Mouse (Mus musculus) large intestine, adult 2 months (tissue): ENCODE results near the gene Lin7a. TPM values are rescaled to one million over a fixed set of nuclear protein-coding genes. Genes with fewer than 3 reads are reported as not detected.

Experiments used
- DNase-seq: peaks from one replicate; pipeline ENCODE4 v3.0.0-alpha.2; 2012; ENCODE audit warnings: low read depth, low spot score
- WGBS: fragments of 180-500 bp; shearing (Covaris S2); methylation state at CpG from one replicate; pipeline ENCODE4 v1.1.7; 2018; 5-methylcytosine and 5-hydroxymethylcytosine counted together
- polyA plus RNA-seq: library from polyadenylated mRNA; depleted of rRNA; stranded (reverse); fragments of >200 nt; gene quantifications from 2 replicates; pipeline ENCODE4 v1.2.3, GENCODE M21; 2012; rRNA removed

Lin7a gene
- polyA plus RNA-seq: 0.11 and 0.16 TPM in 2 replicates

DNA sequence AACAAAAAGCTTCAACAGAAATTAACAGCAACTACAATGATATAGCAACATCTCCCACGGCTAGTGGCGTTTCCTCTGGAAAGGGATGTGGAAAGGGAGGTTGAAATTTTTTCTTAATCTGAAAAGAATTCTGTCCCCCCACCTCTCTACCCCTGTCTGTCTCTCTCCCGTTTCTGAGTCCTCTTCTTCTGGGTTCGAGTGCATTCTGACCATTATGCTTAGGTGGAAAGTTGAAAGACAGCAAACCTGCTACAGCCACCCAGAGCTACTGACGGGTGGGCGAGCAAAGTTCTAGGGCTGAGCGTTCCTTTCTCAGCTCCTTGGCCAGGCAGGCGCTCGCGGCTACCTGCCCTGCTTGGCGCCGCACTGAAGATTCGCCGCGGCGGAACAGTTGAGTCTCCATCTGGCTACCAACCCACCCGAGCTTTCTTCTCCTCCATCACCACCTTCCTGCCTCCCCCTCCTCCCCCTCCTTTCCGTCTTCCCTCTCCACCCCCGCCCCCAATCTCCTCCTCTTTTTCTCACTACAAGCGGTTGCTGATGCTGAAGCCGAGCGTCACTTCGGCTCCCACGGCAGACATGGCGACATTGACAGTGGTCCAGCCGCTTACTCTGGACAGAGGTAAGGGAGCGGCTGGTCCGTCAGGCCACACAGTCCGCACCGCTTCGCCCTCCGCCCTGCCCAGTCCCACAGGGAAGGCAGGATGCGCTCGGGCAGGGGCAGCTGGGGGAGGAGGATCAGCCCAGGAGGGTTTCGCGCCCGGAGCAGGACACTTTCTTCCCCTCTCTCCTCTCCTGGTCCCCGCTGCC lies at the start of gene Lin7a:
Lin7a (plus strand) TSS at position 366 of the 810 bp plus-strand sequence.
- no peak for DNase-seq
- 6% methylated on average over 38 of the region's 38 CpGs for WGBS

DNA sequence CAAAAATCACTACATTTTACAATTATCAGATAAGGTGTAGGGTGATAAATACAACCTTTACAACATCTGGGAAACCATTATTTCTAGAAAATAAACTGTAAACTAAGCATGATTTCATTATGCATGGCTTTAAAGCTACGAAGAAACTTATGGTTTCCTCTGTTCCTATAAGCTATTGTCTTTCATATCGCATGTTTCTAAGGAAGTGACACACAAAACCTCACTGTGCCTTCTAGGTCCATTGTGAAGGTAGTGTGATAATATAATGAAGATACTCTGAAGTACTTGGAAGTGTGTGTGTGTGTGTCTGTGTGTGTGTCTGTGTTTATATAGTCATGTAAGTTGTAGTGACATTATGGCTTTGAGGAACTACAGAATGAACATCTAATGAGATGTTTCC lies 49.8 kb upstream of the Lin7a start:
- WGBS: 84% methylated on average over 2 of the region's 2 CpGs
- DNase-seq: no peak

DNA sequence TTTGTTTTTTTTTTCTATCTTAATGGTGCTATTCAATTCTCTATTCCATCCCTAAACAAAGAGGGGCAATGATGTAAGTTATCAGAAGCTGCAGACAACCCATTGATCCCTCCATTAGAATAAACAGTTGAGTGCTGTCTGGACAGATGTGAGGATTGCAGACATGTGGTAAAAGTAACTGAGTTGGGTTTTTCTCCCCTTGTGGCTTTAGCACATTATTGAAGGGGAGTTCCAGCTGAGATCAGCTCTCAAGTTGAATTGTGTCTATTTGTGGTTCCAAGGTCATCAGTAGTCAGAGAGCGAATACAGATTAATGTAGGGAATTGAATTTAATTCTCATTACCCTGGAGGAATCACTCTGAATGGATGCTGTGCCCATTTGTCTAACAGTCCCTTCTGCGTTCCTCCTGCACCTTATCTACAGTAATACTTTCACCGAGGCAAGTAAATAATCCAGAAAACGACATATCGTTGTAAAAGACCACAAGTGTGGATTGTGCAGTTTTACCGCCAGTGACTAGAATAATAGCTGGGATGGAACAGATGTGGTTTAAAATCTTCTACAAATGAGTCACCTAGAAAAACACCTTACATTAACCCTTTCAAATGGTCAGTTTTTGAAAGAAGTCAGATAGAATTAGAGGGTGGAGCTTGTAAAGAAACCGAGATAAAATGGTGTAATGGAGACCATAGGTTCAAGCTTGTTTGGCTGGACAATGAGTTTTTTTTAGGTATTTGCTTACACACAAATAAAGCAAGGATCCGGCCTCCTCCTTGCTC lies 48.9 kb upstream of the Lin7a start:
- 64% methylated on average over 8 of the region's 8 CpGs for WGBS
- no peak for DNase-seq

DNA sequence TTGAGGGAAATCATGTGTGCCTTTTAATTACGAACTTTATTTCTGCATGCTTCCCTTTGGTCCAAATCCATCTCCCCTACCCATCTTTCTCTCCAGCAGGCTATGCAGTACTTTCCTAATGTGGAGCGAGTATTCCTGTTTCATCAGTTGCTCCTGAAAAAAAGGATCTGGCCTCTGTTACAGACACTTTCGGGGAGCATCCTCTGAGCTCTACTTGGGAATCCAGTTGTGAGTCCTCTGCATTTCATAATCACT lies 48.4 kb upstream of the Lin7a start:
- WGBS: 88% methylated on average over 3 of the region's 3 CpGs
- DNase-seq: no peak

DNA sequence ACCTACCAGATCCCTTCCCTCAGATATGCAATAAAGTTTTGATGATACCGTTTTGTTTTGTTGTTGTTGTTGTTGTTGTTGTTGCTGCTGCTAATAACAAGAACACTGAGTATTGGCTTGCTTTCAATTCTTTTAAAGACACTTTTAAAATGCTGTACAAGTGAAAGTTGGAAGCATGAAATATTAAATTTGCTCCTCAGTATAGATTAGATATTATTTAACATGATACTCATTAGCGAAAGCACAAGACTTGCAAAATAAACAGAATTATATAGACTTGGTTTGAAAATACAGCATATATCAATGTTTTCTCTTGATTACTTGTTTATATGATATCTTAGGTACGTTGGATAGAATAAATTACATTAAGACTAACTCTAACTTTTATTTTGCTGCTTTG lies 47.7 kb upstream of the Lin7a start:
- 86% methylated on average over 3 of the region's 3 CpGs for WGBS

DNA sequence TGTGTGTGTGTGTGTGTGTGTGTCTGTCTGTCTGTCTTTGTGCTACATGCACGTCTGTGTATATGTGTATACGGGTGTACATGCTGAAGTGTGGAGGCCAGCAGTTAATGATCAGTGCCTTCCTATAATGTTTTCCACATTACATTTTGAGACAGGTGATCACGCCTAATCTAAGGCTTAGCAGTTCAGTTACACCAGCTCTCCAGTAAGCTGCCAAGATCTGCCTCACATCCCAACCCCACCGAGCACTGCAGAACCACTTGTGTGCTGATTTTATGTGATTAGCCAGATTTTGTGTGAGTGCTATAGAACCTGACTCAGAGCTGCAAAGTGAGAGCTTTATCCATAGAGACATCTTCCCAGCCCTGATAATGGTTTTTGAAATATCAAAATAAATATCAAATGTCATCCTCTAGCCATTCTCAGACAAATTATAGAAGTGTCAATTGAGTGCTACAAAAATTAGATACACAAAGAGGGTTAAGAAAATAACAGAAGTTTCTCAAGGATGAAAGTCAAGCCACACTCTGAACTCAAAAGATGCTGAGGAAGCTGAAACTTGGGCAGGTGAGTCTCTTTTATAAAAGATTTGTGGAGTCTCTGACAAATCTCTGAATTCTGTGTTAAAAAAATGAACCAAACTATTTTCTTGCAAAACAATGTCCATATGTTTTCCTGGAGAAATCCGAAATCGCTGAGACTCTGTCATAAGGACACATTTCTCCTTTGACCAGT lies 46.7 kb upstream of the Lin7a start:
- WGBS: 85% methylated on average over 6 of the region's 6 CpGs
- no peak for DNase-seq

More for the DNA sequence above, 47.7 kb upstream of the Lin7a start:
- DNase-seq: no peak

DNA sequence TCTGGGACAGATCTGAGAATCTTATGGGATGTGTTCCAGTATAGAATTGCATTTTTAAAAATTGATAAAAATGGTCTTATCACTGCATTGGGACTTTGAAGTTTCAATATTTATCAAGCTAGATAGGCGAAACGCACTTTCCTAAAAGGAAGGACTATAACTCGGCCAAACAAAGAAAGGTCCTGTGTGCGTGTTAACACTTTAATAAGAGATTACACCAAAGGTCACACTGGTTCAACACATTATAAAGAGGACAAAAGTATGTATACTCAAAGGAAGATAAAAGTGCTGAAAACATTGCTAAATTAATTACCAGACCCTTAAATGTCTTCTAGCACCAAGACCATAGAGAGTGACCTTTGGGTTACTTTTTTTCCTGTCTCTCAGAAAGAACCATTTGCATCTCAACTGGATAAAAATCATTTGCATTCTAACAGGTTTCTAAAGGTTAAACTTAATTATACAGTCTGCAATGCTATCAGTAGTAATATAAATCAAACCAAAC lies 46.1 kb upstream of the Lin7a start:
- WGBS: 78% methylated on average over 4 of the region's 4 CpGs
- DNase-seq: no peak

DNA sequence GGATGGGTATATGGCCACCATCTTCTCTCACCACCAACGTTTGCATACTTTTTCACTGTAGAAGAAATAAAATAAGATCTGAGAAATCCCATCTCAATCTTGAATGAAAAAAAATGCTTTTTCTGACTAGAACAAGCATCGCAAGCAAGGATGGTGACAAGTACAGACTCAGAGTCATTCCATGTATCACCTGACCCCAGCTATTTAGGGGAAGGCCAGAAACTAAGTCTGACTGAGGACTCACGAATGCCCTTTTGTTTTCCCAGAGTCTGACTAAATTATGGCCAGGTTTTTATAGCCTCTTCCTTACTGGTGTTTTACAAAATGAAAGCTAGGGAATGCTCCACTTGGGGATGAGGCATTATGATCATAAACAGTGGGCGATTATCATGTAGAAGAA lies 45.6 kb upstream of the Lin7a start:
- 66% methylated on average over 4 of the region's 4 CpGs for WGBS
- no peak for DNase-seq

DNA sequence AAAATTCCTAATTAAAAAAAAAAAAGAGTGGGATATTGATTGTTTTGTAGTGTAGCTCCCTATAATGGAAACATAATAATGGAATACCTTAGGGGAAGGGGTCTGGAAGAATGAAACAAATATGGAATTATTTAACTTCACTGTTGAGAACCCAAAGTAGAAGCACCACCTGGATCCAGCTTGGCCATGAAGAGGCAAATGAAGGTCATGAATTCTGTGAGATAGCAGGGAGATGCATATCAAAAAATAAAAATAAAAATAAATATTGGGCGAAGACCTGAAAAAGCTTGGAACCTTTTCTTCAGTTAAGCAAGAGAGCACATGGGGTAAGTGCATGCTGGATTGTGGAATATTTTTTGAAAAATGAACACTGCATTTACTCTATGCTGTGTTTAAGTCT lies 43.6 kb upstream of the Lin7a start:
- WGBS: 98% methylated on average over 1 of the region's 1 CpGs
- DNase-seq: no peak

DNA sequence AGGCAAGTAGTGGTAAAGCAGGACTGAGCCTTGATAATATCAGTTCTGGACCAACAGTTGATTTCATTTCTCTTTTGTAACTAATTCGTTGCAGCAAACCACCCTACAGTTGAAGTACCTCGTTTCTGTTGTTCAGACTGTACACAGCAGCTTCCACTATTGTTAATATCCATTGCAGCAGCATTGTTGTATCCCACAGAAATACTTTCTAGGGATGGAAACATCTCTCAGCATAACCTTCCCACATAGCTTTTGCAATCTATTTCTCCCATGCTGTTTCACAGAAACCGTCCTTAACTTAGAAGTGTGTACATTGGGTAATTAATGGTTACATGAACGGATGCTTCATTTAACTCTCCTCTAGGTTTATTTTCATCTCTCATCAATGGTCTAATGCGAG lies 42.7 kb upstream of the Lin7a start:
- WGBS: 81% methylated on average over 5 of the region's 5 CpGs

DNA sequence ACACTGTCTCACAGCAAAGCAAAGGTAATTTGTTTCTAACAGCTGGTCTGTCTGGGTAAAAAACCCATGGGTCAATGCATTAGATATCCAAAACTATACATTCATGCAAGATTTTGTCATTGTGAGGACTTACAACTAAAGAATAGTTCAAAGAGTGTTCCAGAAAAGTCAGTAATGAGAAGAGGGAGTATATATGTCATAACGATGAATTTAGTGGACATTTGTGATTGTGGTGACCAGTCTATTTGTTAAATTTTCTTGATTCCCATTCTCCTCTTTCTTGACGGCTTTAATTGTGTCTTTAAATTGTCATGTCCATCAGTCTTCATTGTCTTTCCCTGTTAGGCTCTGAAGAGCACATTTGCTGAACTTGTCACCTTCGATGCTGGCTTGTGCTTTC lies 42.1 kb upstream of the Lin7a start:
- no peak for DNase-seq
- WGBS: 78% methylated on average over 3 of the region's 3 CpGs

More for the DNA sequence above, 42.7 kb upstream of the Lin7a start:
- DNase-seq: no peak

DNA sequence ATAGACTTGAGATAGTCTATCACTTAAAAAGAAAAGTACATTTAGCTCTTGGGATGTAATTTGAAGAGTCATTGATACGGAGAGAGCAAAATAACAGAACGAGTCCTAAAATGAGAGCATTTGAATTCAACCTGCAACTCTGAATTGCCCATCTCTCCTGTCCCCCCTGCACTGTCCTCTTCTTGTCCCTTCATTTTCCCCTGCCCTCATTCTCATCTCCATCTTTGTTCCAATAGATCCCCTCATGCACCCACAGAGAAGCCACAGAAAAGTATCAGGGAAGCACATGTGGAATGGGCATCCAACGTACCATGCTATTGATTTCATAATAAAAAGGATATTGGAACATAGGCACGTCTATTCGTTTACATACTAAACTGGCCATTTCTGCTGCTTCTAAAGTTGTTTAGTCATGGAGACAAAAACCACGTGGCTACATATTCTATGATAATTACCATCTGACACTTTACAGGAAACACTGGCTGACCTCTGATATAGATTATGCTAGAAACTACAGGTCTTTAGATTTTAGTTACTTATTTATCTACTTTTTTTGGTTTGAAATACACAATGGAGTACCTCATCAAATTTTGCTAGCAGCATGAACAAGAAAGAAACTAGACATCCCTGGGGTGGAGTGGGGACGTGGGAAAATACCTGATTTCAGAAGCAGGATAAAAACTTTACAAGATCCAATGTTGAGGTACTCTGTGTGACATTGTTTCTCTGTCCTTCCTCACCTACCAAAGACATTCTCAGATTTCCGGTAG lies 41.2 kb upstream of the Lin7a start:
- WGBS: 72% methylated on average over 8 of the region's 8 CpGs
- DNase-seq: no peak

DNA sequence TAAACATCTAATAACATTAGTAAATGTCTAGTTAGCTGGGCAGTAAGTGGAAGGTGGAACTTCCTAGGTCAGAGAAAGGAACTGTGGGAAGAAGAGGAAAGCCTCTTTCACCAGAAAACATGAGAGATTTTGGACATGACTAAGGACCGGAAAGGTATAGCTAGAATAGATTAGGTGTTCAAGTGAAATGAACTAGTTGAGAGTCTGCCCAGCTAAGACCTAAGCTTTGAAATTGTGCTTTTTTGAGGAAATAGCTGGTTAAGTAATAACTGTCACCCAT lies 40.7 kb upstream of the Lin7a start:
- DNase-seq: no peak
- WGBS: 93% methylated on average over 1 of the region's 1 CpGs

DNA sequence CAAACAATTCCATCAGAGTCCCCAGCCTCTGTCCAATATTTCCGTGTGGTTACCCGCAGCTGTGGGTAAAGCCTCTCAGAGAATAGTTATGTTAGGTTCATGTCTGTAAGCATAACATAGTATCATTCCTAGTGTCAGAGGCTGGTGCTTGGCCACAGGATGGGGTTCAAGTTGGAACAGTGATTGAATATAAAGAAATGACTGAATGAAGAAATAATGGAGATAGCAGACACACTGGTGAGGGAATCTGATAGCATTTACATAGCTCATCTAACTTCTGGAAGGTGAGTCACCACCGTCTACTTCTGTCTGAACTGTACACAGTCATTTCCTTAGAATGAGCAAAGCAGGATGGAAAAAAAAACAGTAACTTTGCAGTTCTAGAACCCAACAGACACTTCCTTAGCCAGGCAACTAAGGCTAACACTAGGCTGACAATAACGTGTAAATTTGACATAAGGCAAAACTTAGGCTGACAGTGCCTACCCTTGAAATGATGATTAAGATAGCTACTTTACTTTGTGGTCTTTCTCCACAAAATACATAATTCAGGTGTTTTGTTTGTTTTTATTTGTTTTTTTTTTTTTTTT lies 40.0 kb upstream of the Lin7a start:
- WGBS: 70% methylated on average over 4 of the region's 4 CpGs
- DNase-seq: no peak

DNA sequence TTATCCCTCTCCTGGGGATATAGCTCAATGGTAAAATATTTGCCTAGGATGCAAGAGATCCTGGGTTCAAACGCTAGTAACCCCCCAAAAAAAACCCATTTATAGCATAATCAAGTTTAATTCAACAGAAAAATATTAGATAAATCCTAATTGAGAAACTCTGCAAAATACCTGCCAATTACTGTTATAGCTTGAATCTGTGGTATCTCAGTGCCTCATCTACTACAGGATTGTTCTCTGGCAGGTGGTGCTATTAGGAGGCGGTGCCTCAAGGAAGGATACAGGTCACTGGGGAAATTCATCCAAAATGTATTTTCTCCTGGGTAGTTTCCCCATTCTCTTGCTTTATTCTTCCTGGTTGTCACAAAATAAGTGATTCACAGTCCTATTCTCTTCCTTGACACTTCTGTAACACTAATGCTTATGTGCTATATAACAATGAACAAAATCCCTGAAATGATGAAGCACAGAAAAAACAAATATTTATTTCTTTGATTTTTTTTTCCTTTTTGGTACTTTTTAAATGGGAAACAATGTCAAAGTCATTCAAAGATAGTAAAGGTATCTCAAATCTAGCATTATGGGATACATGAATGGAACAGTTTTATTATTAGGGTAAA lies 38.9 kb upstream of the Lin7a start:
- no peak for DNase-seq
- WGBS: 87% methylated on average over 2 of the region's 2 CpGs

DNA sequence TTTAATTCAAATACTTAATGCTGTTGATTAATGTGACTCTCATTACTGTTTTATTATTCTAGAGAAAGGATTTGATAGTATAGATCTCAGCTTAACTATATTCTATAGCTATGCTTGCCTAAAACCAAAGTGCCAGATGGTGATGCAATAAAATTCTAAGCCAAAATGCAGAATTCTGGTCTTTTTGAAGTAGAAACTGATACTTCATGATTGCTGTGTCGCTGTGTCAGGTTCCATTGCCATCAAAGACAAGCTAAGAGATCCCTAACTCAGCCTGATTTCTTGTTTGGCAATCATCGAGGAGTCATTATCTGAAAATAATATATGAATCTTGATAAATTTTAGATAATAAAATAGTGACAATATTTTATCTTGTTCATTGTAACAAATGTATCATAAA lies 38.3 kb upstream of the Lin7a start:
- no peak for DNase-seq

DNA sequence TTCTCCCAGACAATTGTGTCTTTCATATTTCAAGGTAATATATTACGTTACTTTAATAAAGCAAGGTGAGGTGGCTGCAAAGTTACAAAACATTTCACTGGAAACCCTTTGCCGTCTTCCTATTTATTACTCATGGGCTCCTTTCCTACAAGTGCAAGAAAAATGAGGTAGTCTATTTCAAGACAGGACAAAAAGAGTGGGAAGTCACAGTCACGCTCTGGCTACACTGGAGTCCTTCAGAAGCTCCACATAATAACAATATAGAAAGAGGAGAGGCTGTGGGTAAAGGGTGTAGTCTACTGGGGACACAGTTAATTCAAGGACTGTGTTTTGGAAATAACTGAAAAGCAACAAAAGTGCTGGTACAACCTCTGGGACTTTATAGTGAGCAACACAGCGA lies 37.7 kb upstream of the Lin7a start:
- 84% methylated on average over 4 of the region's 4 CpGs for WGBS
- DNase-seq: no peak

More for the DNA sequence above, 38.3 kb upstream of the Lin7a start:
- 79% methylated on average over 2 of the region's 2 CpGs for WGBS

DNA sequence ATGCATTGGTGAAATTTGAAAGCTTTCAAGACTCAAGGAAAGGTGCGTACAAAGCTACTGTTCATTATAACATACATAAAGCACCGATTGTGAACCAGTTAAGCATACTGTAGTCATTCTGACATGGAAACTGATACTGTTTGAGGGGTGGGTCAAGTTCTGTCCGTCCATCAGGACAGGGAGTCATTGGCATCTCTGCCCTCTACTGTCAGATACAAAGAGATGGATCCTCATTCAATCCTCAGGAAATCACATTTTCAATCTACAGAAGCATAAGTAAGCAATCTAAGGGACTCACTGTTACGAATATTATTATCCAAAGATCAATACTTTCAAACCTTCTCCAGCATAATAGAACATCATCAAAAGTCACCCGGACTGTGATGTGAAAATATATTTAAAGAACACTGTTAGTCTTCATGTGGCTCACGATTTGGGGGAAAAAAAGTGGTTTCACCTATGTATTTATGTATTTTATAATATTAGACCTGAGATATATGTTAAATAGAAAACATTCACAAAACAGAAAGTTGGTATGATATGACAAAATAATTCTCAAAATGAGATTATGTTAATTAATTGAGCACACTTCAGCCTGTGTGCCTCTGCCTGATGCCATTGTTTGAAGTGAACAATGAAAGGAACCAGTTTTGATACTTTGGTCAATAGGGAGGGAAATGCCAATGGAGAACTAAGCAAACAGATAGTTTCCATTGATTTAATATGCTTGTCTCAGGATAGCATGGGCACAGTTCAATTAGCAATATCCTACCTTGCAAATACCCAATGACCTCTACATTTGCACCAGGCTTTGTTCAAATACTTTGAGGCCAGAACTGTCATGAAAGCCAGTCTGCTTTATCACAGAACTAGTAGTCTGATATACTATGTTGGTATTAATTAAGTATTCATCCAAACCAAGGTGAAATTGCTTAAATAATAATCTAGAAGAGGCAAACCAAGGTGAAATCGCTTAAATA lies 36.8 kb upstream of the Lin7a start:
- no peak for DNase-seq
- WGBS: 79% methylated on average over 7 of the region's 7 CpGs
